Mouse (Mus musculus): Measurements from ENCODE around the gene Tcn2.

The Tcn2 gene

DNA sequence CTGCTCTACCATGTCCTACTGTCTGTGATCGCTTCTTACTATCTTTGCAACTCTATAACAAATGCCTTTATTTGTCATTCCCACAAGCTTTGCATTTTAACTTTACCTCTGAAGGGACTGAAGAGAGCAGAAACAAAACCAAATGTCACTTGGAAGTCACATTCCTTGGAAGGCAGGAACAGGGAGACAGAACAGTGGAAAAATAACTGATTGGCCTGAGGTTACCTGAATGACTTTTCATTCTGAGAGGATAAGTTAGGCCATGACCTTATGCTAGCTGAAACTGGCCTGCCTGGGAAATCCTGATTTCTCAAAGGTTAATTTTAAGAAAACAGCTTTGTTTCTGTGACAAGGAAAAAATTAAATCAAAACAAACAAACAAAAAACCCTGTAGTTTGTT lies 36.0 kb downstream of the Tcn2 start:
- DNase-seq (ENCODE audit: extremely low read depth, insufficient read length, low spot score): no peak

DNA sequence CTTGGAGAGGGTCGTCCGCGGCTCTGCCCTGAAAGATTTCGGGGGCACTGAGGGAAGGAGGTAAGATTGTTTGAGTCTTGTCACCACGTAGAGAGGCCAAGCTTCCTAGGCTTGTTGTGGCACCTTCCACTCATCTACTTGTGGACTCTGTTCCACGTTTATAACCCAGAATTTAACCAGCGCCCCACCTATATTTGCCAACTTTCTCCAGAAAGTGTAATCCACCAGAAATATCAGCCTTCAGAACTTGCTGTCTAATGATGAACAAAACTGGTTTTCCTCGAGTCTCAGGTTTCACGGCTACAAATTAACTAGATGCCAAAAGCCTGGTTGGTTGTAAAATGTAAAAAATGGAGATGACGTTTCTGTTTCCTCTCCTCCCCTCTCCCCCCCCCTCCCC lies 36.5 kb downstream of the Tcn2 start:
- DNase-seq (ENCODE audit: extremely low read depth, insufficient read length, low spot score): no peak

DNA sequence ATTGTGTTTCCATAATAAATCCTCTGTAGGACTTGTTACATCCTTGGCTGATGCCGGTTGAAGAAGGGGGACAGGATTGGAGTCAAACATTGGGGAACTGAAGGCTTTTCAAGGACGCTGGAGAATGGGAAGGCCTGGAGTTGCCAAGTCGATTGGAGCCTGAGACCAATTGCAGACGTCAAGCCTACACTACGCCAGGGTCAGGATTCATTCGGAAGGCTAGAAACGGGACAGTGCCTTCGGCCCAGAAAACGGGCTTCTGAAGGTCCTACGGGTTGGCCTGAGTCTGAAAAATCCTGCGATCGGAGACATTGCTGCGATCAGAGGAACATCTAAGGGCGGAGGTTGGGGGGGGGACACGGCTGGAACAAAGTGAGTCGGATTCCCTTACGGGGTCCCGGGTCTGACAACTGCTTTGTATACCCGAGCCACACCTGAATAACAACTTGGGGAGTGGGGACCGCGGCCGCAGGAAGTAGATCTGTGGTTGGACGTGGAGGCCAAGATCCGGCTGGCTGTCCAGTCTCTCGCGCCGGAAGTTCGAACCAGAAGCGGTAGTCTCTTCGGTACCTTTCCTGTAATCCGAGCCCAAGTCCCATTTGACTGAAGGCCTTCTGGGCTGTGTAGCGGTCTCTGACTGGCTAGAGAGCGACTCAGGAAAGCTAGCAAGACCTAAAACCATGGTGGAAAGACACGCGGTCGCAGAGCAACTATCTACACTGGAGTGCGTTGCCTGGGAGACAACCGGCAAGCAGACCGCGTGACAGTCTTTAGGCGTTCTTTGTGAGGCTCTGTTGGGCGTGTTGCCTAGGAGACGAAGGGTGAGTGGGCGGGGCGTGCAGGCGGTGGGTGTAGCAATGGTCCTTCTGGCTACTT lies 37.3 kb downstream of the Tcn2 start, which contains the start of the genes 4921536K21Rik and Dusp18:
Gene 4921536K21Rik (minus strand): TSS at position 693 of the 876 bp plus-strand sequence.
Gene Dusp18 (plus strand): TSS at position 835 of the 876 bp plus-strand sequence.
- peak; percentile 75 for DNase-seq (ENCODE audit: extremely low read depth, insufficient read length, low spot score)

DNA sequence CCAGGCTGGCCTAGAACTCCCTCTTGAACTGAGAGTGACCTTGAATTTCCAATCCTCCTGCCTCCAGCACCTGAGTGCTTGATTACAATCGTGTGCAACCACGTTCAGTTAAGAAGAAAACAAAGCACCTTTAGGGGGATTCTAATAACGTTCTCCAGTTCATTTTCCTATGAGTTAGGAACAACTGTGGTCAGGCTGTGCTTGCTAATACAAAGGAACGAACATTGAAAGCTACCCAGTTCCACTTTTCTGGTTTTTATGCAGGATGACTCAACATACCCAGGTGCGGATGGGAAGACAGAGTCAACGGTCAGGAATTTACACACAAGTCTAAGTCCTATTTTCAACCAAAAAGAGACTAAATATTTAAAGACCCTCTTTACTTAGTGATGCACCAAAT lies 38.0 kb downstream of the Tcn2 start:
- DNase-seq (ENCODE audit: extremely low read depth, insufficient read length, low spot score): no peak

DNA sequence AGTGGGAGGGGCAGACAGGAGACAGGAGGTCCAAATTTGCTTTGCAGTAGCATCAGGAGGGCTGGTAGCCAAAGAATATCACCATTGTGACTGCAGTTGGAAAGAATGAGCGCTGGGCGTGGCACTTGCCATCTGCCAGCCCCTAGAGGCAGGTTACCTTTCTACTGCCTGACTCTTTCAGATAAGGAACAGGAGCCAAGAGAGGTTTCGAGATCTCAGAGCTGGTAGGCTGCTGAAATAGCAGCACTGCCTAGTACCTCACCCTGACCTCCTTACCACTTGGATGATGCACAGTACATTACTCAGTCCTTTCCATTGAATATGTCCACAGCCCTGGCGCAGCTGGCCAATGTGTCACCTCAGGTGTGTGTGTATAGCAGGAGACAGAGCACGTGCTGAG lies 44.6 kb downstream of the Tcn2 start:
- DNase-seq (ENCODE audit: extremely low read depth, insufficient read length, low spot score): no peak

DNA sequence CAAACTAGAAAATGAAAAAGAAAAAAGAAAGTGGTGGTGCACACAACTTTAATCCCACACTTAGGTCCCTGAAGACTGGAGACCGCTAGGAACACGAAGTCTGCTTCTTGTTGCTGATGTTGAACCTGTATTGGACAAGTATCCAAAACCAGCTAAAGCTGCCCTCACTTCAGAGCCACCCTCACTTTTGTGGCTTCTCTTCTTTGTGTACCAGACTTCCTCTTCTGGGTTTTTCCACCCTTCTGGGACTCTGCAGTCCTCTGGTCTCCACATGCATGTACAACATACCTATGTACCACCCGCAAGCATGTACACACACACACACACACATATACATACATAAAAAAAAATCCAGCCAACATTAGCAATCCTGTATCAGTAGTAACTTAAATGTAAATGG lies 48.2 kb downstream of the Tcn2 start:
- no peak for DNase-seq (ENCODE audit: extremely low read depth, insufficient read length, low spot score)

DNA sequence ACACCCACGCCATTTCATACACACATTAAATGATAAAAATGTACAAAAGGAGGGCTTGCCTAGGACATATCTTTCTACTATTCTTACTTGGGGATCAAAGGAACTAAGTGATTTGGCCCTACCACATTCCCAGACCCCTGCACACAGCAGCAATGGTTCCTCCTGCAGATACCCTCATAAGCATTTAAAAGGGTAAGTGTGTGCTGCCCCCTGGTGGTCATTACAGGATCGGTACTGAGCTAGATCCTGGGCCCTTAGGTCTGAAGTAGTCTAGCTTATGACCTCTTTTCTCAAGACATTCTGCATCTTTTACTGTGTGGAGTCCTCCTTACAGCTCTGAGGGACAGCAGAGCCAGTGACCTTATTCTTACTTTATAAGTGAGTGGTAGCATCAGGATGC lies 52.1 kb downstream of the Tcn2 start:
- DNase-seq (ENCODE audit: extremely low read depth, insufficient read length, low spot score): no peak

DNA sequence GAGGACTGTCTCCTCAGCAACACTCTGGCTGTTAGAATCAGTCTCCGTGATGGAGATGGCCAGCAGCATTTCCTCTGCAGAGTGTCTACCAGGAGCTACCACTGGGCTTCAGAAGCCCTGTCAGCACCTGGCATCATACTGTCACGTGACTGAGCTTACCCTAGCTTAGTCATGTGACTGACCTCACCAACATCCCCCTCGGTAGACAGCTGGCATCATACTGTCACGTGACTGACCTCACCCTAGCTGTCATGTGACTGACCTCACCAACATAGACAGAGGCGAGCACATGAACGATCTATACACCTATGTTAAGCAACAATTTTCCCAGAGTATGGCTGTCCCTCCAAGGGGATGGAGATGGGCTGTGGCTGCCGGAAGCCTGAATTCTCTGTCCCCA lies 53.3 kb downstream of the Tcn2 start:
- DNase-seq (ENCODE audit: extremely low read depth, insufficient read length, low spot score): no peak

DNA sequence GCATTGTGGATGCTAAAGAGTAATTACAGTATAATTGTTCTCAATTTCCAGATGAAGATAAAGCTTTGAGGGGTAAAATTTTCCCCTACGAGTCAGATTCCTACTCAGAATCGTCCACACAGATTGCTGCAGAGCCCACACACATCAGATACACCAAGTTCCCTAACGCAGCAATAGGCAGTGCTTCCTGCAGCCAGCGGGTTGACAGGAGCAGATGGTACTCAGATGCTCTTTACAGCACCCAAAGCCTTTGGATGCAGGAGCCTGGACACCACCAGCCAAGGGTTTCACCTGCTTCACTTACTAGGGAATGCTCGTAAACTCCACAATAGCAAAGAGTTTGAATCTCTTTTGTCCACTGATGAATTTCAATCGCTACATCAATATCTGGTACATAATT lies 55.5 kb downstream of the Tcn2 start:
- DNase-seq (ENCODE audit: extremely low read depth, insufficient read length, low spot score): no peak
